Mouse (Mus musculus): Measurements from ENCODE around the gene Fam49a.
A peak's percentile ranks its signal among the peaks of the same experiment; 100 is the strongest.
"Not testable (repeated sequence)": the region's sequence is repeated elsewhere in the genome, so short reads cannot be mapped to it uniquely, and the experiment has no call there.

The Fam49a gene

GRCm38 (mm10) chr12:12314326-12314725, 52.4 kb downstream of the Fam49a start:
- no peak for DNase-seq (ENCODE audit: low spot score)

DNA sequence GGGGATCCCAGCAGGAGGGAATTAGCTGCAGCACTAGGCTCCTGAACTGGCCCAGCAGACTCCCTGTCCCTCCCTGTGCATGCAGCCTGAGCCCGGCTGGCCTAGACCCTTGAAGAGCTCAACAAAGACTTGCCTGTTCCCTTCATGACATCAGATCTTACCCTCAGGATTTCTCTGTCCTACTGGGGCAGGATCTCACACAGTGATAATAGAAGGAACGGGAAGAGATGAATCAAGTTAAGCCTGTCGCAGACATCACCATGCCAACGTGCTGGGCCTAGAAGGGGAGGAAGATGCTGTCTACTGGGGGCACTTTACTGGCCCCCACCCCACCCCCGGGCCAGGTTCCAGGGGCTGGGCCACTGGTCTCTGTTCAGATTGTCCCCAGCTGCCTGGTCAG, 53.1 kb downstream of the Fam49a start:
- no peak for DNase-seq (ENCODE audit: low spot score)

- peak; percentile 81 for DNase-seq (ENCODE audit: low spot score)
Measured at GRCm38 (mm10) chr12:12316956-12317355, 55.0 kb downstream of the Fam49a start.

- no peak for DNase-seq (ENCODE audit: low spot score)
Measured at GRCm38 (mm10) chr12:12317606-12318005, 55.7 kb downstream of the Fam49a start.

DNA sequence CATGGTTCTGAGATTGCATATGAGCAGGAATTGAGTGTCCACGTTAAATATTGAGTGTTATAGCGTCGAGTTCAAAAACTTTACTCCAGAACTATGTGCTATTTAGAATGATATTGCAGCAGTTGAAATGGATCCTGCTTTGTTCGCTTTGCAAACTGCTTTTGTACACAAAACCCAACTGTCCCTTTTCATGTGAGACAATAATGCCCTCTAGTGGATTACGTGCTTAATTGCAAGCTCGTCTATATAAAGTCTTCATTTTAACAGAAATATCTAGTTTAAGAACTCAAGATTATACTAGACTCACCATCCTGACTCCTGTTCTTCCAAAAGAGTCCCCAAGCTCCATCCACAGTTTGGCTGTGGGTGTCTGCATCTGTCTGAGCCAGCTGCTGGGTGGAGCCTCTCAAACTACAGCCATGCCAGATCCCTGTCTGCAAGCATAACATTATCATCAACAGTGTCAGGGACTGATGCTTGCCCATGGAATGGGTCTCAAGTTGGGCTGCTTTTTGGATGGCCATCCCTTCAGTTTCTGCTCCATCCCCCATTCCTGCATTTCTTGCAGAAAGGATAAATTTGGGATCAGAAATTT, 56.3 kb downstream of the Fam49a start:
- peak; percentile 54 for DNase-seq (ENCODE audit: low spot score)

DNA sequence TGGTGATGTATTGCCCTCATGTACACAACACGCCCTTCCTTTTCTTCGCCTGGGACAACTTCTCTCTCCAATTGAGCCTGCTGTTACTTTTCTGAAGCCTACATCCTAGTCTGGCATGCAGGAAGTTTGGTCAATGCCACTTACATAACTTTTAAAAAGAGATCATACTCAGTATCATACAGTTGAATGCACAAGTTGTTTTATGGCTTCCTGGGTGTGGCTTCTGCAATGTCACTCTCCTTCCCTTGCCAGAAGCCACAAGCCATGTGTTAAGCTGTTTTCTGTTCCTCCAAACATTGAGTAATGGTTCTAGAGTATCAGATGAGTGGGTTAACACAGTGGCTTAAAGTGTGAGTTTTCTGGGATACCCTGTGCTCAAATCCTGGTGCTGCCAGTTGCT, 58.8 kb downstream of the Fam49a start:
- peak; percentile 53 for DNase-seq (ENCODE audit: low spot score)

DNA sequence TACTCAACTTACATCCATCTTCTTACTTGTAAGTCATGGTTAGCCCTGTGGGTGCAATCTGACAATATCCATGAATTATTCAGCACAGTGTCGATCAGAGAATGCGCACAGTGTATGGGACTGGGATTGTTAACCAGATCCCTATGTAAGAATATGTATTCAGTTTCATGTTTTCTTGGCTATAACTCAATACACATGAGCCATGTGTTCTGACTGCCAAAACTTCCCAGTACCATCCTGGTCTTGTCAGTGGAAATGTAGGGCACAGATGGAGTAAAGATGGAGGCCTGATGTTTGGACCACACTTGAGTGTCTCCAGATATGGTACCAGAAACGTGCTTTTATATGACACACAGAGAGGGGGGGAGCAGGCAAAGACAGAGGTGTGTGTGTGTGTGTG, 59.2 kb downstream of the Fam49a start:
- DNase-seq (ENCODE audit: low spot score) = no peak

- DNase-seq (ENCODE audit: low spot score) = no peak
Measured at GRCm38 (mm10) chr12:12323084-12323483, 61.1 kb downstream of the Fam49a start.

GRCm38 (mm10) chr12:12323616-12324223, 61.8 kb downstream of the Fam49a start:
- DNase-seq (ENCODE audit: low spot score) = peak; percentile 88

- not testable (repeated sequence) for DNase-seq (ENCODE audit: low spot score)
Measured at GRCm38 (mm10) chr12:12324266-12324665, 62.3 kb downstream of the Fam49a start.

DNA sequence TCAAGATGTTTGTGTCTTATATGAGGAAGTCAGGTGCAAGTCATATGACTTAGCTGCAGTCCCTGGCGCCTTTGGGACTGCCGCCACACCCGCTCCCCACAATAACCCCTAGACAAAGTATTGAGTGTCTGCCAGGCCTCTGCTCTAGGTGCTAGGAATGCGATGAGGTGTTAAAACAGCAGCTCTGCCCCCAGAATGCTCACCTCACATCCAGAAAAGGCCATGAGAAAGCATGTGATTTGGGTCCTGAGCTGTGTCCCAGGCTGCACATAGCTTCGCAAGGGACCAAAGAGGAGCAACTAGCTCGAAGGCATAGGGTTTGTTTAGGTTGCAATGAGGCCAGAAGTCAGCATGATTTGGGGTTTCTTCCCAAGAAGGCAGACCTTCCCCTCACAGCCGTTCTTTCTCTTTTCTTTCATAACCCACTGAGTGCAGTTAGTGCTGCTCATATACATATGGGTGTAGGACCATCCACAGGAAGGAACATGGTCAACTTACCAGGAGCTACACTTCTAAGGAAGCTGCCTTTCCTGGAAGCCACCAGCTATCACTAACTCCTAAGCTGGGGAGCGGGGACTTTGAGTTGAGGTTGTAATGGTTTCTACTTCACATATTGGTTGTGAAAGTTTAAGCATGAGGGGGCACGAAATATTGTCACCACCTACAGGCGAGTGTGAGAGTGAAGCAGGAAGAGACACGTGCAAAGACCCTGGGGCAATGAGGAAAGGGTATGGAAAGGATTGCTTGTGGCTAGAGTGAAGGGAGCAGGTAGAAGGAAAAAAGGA, 71.8 kb downstream of the Fam49a start:
- DNase-seq (ENCODE audit: low spot score) = no peak

- DNase-seq (ENCODE audit: low spot score) = peak; percentile 46
Measured at GRCm38 (mm10) chr12:12334486-12334885, 72.5 kb downstream of the Fam49a start.

- no peak for DNase-seq (ENCODE audit: low spot score)
Measured at GRCm38 (mm10) chr12:12335566-12335965, 73.6 kb downstream of the Fam49a start.

GRCm38 (mm10) chr12:12337378-12337777, 75.4 kb downstream of the Fam49a start:
- DNase-seq (ENCODE audit: low spot score) = no peak

- no peak for DNase-seq (ENCODE audit: low spot score)
Measured at GRCm38 (mm10) chr12:12343320-12343719, 81.4 kb downstream of the Fam49a start.

GRCm38 (mm10) chr12:12348625-12349024, 86.7 kb downstream of the Fam49a start:
- DNase-seq (ENCODE audit: low spot score) = no peak

- no peak for DNase-seq (ENCODE audit: low spot score)
Measured at GRCm38 (mm10) chr12:12349645-12350288, 87.8 kb downstream of the Fam49a start.

DNA sequence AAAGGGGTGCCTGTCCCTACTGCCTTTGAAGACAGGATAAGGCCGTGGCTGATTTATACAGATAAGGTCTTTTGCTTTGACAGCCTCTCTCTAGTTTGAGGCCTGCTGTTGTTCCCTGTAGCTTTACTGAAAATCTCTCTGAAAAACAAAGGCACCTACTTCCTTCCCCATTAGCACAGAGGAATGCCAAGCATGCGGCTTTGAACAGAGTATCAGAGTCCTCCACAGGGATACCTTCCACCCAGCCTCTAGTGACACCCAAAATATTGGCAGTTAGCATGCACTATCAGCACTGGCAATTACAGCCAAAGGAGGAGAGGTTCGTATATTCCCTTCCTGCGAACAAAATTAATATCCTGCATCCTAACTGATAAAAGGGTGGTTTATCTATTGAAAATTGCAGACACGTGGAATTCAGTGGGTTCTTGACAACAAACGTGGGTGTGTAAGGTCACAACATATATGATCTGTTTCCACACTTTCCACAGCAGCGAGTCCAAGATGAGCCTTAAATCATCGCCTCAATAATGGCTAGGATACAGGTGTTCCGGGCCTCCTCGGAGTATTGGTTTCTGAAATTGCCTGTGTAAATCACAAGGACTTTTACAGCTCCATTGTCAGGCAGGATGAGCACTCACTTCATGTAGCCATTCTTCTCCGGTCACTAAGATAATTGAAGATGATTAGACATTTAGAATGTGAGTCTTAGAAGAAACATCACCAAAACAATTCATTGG, 90.0 kb downstream of the Fam49a start:
- DNase-seq (ENCODE audit: low spot score) = no peak

DNA sequence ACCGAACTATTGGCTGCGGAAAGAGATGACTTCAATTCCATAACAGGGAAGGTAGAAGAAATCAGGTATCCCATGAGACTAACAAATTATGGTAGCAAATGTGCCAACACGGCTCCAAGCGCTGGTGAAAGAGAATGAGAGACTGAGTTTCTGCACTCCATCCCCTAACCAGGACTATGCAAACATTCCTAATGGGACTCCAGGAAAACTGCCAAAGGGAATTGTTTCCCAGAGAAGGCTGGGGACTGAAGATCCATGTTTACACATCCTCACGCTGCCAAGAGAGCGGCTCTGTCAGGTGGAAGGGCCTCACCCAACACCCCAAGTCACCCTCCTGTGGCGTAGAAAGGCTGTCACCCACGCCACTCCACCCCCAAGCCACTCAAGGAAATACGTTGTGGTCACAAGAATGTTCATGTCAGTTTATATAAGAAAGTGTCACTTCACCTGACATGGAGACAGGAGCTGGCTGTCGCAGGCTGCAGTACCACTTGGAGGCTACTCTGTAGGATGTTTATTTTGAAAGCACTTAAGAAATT, 92.2 kb downstream of the Fam49a start:
- peak; percentile 9 for DNase-seq (ENCODE audit: low spot score)

- no peak for DNase-seq (ENCODE audit: low spot score)
Measured at GRCm38 (mm10) chr12:12356048-12356447, 94.1 kb downstream of the Fam49a start.

GRCm38 (mm10) chr12:12356463-12356862, 94.5 kb downstream of the Fam49a start:
- DNase-seq (ENCODE audit: low spot score) = peak; percentile 45

DNA sequence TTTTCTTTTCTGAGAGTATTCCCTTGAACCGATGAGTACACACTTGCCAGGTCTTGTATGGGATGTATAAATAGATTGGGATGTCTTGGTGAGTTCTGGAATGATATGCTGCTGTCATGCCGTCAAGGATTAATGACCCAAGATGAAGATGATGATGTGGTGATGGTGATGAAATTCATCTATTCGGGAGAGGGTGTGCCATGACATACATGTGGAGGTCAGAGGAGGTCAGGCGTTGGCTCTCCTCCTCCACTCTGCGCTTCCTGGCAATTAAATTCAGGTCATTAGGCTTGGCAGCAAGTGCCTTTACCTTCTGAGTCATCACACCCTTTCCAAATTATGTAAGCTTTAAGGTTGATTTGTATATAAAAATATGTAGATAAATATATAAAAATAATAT, 95.0 kb downstream of the Fam49a start:
- no peak for DNase-seq (ENCODE audit: low spot score)

Measured in lung, postnatal 25 days (tissue).